ENCODE assay signal across 8 mouse cellular contexts in the genomic region with DNA sequence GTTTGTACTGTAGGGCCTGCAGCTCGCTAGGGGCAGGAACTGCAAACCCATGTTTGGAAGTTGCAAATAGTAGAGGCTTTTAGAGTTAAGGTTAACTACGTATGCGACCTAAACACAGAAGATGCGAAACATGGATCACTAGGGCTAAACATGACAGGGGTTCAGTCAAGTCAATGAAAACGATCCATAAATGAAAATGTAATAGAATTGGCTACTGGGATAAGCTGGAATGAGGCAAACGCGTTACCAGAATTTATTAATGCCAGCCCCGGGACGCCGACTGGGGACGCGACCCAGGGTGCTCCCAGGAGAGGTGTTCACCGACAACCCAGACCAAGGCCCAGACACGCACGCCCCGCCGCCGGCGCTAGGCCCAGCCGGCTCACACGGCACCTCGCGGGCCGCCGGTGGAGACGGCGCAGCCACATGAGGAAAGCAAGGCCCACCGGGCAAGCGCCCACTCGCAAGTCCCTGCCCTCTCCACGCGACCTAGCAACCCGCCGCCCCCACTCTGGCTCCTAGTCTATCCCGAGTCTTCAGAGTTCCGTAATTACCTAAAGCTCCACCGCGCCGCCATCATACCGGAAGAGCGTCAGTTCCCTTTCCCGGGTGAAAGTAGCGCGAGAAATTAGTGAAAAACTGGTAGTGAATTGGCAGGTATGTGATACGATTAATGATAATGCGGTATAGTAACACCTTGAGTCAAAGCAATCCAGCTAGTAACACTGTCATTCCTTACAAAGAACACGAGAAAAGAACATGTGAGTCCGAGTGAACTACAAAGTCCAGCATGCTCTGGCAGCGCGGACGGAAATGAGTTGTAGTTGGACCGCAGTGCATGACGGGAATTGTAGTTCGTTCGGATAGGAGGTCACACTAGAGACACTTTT. TPM values are rescaled to one million over a fixed set of nuclear protein-coding genes. Genes with fewer than 3 reads are reported as not detected.
DNase-seq lines count a peak whose midpoint lies in the region; ATAC-seq lines count a peak whose summit lies in the region.

A gene (minus strand): TSS at position 780 of the 890 bp plus-strand sequence.

- H3K27ac ChIP-seq in lung, embryonic 16.5 days (ENCODE audit: low read length) = peak within 1 kb of the TSS; percentile 57

- no peaks in the 10 kb centered on the region for H3K9me3 ChIP-seq in lung, embryonic 16.5 days (ENCODE audit: control insufficient read depth, low read length)

- H3K36me3 ChIP-seq in lung, embryonic 16.5 days (ENCODE audit: control insufficient read depth, insufficient read depth, low read length) = 0 out of 2 replicates have a peak, but pooled peaks cover 2% of the 10 kb centered on the region

- peaks cover 7% of the 10 kb centered on the region for H3K4me1 ChIP-seq in lung, embryonic 16.5 days (replicated peaks; ENCODE audit: control insufficient read depth, insufficient read depth, low read length)

- peak within 1 kb of the TSS; percentile 81 for H3K4me3 ChIP-seq in lung, embryonic 16.5 days (ENCODE audit: low read length)

- DNase-seq in MEL-GATA-1-ER (ENCODE audit: extremely low read depth, low read depth) = peak; percentile 88
- peak; percentile 88 for DNase-seq in cerebellum, adult 8-10 months
- DNase-seq in forelimb bud, embryonic 11.5 days (ENCODE audit: low read depth, low spot score) = peak; percentile 100
- DNase-seq in layer of hippocampus, adult 9-10 months (ENCODE audit: low spot score) = peak; percentile 90
- DNase-seq in ovary, postnatal 10 days (ENCODE audit: low spot score) = peak; percentile 60
- DNase-seq in thymus, postnatal 10 days (ENCODE audit: low spot score in 2 of 2) = peak; percentile 83 to 92

- ATAC-seq in hematopoietic stem cell, adult 5-6 weeks (replicated peaks in 1 of 2; ENCODE audit: insufficient read depth in 1 of 2, low FRiP score in 2 of 2, low TSS enrichment in 1 of 2, low read depth in 1 of 2, poor library complexity in 2 of 2, severe bottlenecking in 2 of 2) = peak; percentile 99
- peak; percentile 94 for ATAC-seq in lung, embryonic 16.5 days (ENCODE audit: low read depth)

- peak within 1 kb of the TSS; percentile 95 for H3K9ac ChIP-seq in lung, embryonic 16.5 days (ENCODE audit: low read length)

- peak within 1 kb of the TSS; percentile 92 for H3K4me2 ChIP-seq in lung, embryonic 16.5 days (ENCODE audit: low read depth, low read length)

- no peaks in the 10 kb centered on the region for H3K27me3 ChIP-seq in lung, embryonic 16.5 days (ENCODE audit: control insufficient read depth, insufficient read depth, low read depth, low read length)

- under 1% methylated on average over 43 of the region's 55 CpGs for WGBS in lung, embryonic 16.5 days

RNA-seq across cellular contexts. Expression of the gene that starts here (rescaled TPM):
- 94.9 and 121 TPM in 2 replicates for total RNA-seq in hematopoietic stem cell, adult 5-6 weeks (2017)
- 27.6 and 28.0 TPM in 2 replicates for polyA plus RNA-seq in lung, embryonic 16.5 days (2015; fragmentation: Nextera tagmentation; extraction: Ambion mirVana)

Comparison
In these comparisons a context has a peak if more than half of its experiments do, and no peak if none do; other contexts are left out.
1. Peak in every context shown above with its lines: DNase-seq, ATAC-seq, H3K4me3 ChIP-seq and H3K27ac ChIP-seq.